Mouse (Mus musculus): ENCODE measurements around the gene 6030468B19Rik. TPM values are rescaled to one million over a fixed set of nuclear protein-coding genes. Genes with fewer than 3 reads are reported as not detected.

Gene 6030468B19Rik
- polyA plus RNA-seq, 1 experiment from 2014 or later = 90.0 TPM

GRCm38 (mm10) chr11:117822728-117823241 lies 25.3 kb downstream of the 6030468B19Rik start:
- Histone ChIP-seq H3K4me1 (replicated peaks) (peaks cover 73% of the 10 kb centered on the region), H3K27ac (replicated peaks) (peak overlapping the region; percentile 8)
- WGBS (ENCODE audit: insufficient replicate concordance) = 83% methylated on average over 7 of the region's 7 CpGs

GRCm38 (mm10) chr11:117823411-117823810 lies 26.0 kb downstream of the 6030468B19Rik start:
- Histone ChIP-seq H3K4me3 (replicated peaks) (peak overlapping the region; percentile 84), H3K4me1 (replicated peaks) (peaks cover 78% of the 10 kb centered on the region), H3K4me2 (peak overlapping the region; percentile 90), H3K9me3 (replicated peaks) (no peaks in the 10 kb centered on the region), H3K27ac (replicated peaks) (no peak overlapping the region; the same call in 1 of the 2 replicates), H3K27me3 (no peaks in the 10 kb centered on the region), H3K36me3 (replicated peaks) (peaks cover 60% of the 10 kb centered on the region), H3K9ac (no peak overlapping the region; the same call in 1 of the 2 replicates)
- no peak for ATAC-seq (ENCODE audit: insufficient read depth)
- 86% methylated on average over 6 of the region's 6 CpGs for WGBS (ENCODE audit: insufficient replicate concordance)

More at GRCm38 (mm10) chr11:117822728-117823241, 25.3 kb downstream of the 6030468B19Rik start:
- Histone ChIP-seq H3K9me3 (replicated peaks) (no peaks in the 10 kb centered on the region), H3K36me3 (replicated peaks) (peaks cover 66% of the 10 kb centered on the region), H3K27me3 (no peaks in the 10 kb centered on the region), H3K9ac (no peak overlapping the region), H3K4me3 (replicated peaks) (no peak overlapping the region), H3K4me2 (peak overlapping the region; percentile 90)
- no peak for ATAC-seq (ENCODE audit: insufficient read depth)

- peak; percentile 59 for ATAC-seq (ENCODE audit: insufficient read depth)
- WGBS (ENCODE audit: insufficient replicate concordance) = 18% methylated on average over 23 of the region's 23 CpGs
- Histone ChIP-seq H3K4me1 (replicated peaks) (peaks cover 82% of the 10 kb centered on the region), H3K4me2 (peak overlapping the region; percentile 90), H3K27me3 (no peaks in the 10 kb centered on the region), H3K9ac (peak overlapping the region; percentile 90), H3K36me3 (replicated peaks) (peaks cover 51% of the 10 kb centered on the region), H3K9me3 (replicated peaks) (no peaks in the 10 kb centered on the region), H3K27ac (replicated peaks) (peak overlapping the region; percentile 93), H3K4me3 (replicated peaks) (peak overlapping the region; percentile 84)
These were observed 26.9 kb downstream of the 6030468B19Rik start for GRCm38 (mm10) chr11:117824060-117824969.

- ATAC-seq (ENCODE audit: insufficient read depth) = peak; percentile 58
- H3K36me3 ChIP-seq (replicated peaks) = peaks cover 39% of the 10 kb centered on the region
- H3K27ac ChIP-seq (replicated peaks) = peak within 1 kb of the TSS; percentile 93
- H3K9ac ChIP-seq = peak within 1 kb of the TSS; percentile 90
- H3K4me2 ChIP-seq = peak within 1 kb of the TSS; percentile 90
- H3K9me3 ChIP-seq (replicated peaks) = no peaks in the 10 kb centered on the region
- peaks cover 90% of the 10 kb centered on the region for H3K4me1 ChIP-seq (replicated peaks)
- H3K27me3 ChIP-seq = no peaks in the 10 kb centered on the region
- WGBS (ENCODE audit: insufficient replicate concordance) = under 1% methylated on average over 34 of the region's 34 CpGs
- peak within 1 kb of the TSS; percentile 84 for H3K4me3 ChIP-seq (replicated peaks)
These were observed 28.1 kb downstream of the 6030468B19Rik start, which contains the start of the genes Afmid and Tk1 for GRCm38 (mm10) chr11:117825333-117826101. Afmid (plus strand) TSS chr11:117825924. Tk1 (minus strand) TSS chr11:117826092.

GRCm38 (mm10) chr11:117826164-117826563 lies 28.7 kb downstream of the 6030468B19Rik start:
- ATAC-seq (ENCODE audit: insufficient read depth) = no peak
- Histone ChIP-seq H3K36me3 (replicated peaks) (peaks cover 32% of the 10 kb centered on the region), H3K27ac (replicated peaks) (peak overlapping the region; percentile 93), H3K4me2 (peak overlapping the region; percentile 90), H3K27me3 (no peaks in the 10 kb centered on the region), H3K9ac (peak overlapping the region; percentile 90), H3K4me1 (replicated peaks) (peaks cover 91% of the 10 kb centered on the region), H3K9me3 (replicated peaks) (no peaks in the 10 kb centered on the region), H3K4me3 (replicated peaks) (peak overlapping the region; percentile 84)
- 46% methylated on average over 5 of the region's 5 CpGs for WGBS (ENCODE audit: insufficient replicate concordance)

- Histone ChIP-seq H3K4me3 (replicated peaks) (peak overlapping the region; percentile 84; the same call in 1 of the 2 replicates), H3K27me3 (no peaks in the 10 kb centered on the region), H3K9ac (peak overlapping the region; percentile 21; the same call in 1 of the 2 replicates), H3K36me3 (replicated peaks) (peaks cover 25% of the 10 kb centered on the region), H3K4me2 (peak overlapping the region; percentile 90), H3K4me1 (replicated peaks) (peaks cover 91% of the 10 kb centered on the region), H3K9me3 (replicated peaks) (no peaks in the 10 kb centered on the region), H3K27ac (replicated peaks) (peak overlapping the region; percentile 93)
- 67% methylated on average over 8 of the region's 8 CpGs for WGBS (ENCODE audit: insufficient replicate concordance)
- ATAC-seq (ENCODE audit: insufficient read depth) = no peak
These were observed 29.5 kb downstream of the 6030468B19Rik start for GRCm38 (mm10) chr11:117826916-117827315.

GRCm38 (mm10) chr11:117827386-117827785 lies 29.9 kb downstream of the 6030468B19Rik start:
- Histone ChIP-seq H3K4me3 (replicated peaks) (no peak overlapping the region), H3K4me1 (replicated peaks) (peaks cover 92% of the 10 kb centered on the region), H3K27ac (replicated peaks) (peak overlapping the region; percentile 93), H3K4me2 (peak overlapping the region; percentile 90), H3K27me3 (no peaks in the 10 kb centered on the region), H3K9me3 (replicated peaks) (no peaks in the 10 kb centered on the region), H3K9ac (peak overlapping the region; percentile 26; the same call in 1 of the 2 replicates), H3K36me3 (replicated peaks) (peaks cover 20% of the 10 kb centered on the region)
- ATAC-seq (ENCODE audit: insufficient read depth) = no peak
- WGBS (ENCODE audit: insufficient replicate concordance) = 51% methylated on average over 3 of the region's 3 CpGs

GRCm38 (mm10) chr11:117828149-117828887 lies 30.9 kb downstream of the 6030468B19Rik start:
- no peaks in the 10 kb centered on the region for H3K27me3 ChIP-seq
- WGBS (ENCODE audit: insufficient replicate concordance) = 43% methylated on average over 18 of the region's 18 CpGs
- ATAC-seq (ENCODE audit: insufficient read depth) = no peak
- peak overlapping the region; percentile 26 for H3K9ac ChIP-seq
- no peaks in the 10 kb centered on the region for H3K9me3 ChIP-seq (replicated peaks)
- peak overlapping the region; percentile 93 for H3K27ac ChIP-seq (replicated peaks)
- H3K36me3 ChIP-seq (replicated peaks) = peaks cover 11% of the 10 kb centered on the region
- H3K4me1 ChIP-seq (replicated peaks) = peaks cover 92% of the 10 kb centered on the region
- peak overlapping the region; percentile 90 for H3K4me2 ChIP-seq
- no peak overlapping the region; the same call in 1 of the 2 replicates for H3K4me3 ChIP-seq (replicated peaks)

- H3K27ac ChIP-seq (replicated peaks) = peak overlapping the region; percentile 93
- H3K4me1 ChIP-seq (replicated peaks) = peaks cover 89% of the 10 kb centered on the region
- 0 out of 2 replicates have a peak overlapping the region, but pooled peaks have one; percentile 7 for H3K9ac ChIP-seq
- no peaks in the 10 kb centered on the region for H3K27me3 ChIP-seq
- H3K9me3 ChIP-seq (replicated peaks) = no peaks in the 10 kb centered on the region
- no peak overlapping the region for H3K4me3 ChIP-seq (replicated peaks)
- 14% methylated on average over 9 of the region's 9 CpGs for WGBS (ENCODE audit: insufficient replicate concordance)
- H3K4me2 ChIP-seq = peak overlapping the region; percentile 90
- peaks cover 3% of the 10 kb centered on the region for H3K36me3 ChIP-seq (replicated peaks)
- ATAC-seq (ENCODE audit: insufficient read depth) = peak; percentile 19
These were observed 31.6 kb downstream of the 6030468B19Rik start for GRCm38 (mm10) chr11:117828888-117829604.
